Mouse (Mus musculus) ES-Bruce4 (cell line): Measurements from ENCODE around the gene Grid2. TPM values are rescaled to one million over a fixed set of nuclear protein-coding genes. Genes with fewer than 3 reads are reported as not detected.

Experiments
- H3K27ac ChIP-seq: 2 replicates; pipeline ENCODE4 v1.5.1; 2012; ENCODE audit warnings: low read length, inconsistent platforms; ENCODE audit not compliant: insufficient read depth
- H3K27me3 ChIP-seq: 2 replicates; pipeline ENCODE4 v1.6.1; 2012; ENCODE audit warnings: mild to moderate bottlenecking, low read length, inconsistent platforms; ENCODE audit not compliant: control insufficient read depth, poor library complexity, insufficient read depth, severe bottlenecking
- H3K36me3 ChIP-seq: 2 replicates; pipeline ENCODE4 v1.6.1; 2012; ENCODE audit warnings: inconsistent platforms, mild to moderate bottlenecking, low read length, moderate library complexity; ENCODE audit not compliant: control insufficient read depth, poor library complexity, insufficient read depth, severe bottlenecking
- H3K4me1 ChIP-seq: one replicate; pipeline ENCODE4 v1.8.1; 2011; ENCODE audit warnings: low read length; ENCODE audit not compliant: control insufficient read depth, insufficient read depth
- H3K4me3 ChIP-seq: 2 replicates; pipeline ENCODE4 v1.5.1; 2011; ENCODE audit warnings: low read depth, mild to moderate bottlenecking, low read length
- H3K9ac ChIP-seq: 2 replicates; pipeline ENCODE4 v1.6.1; 2012; ENCODE audit warnings: low read depth, mild to moderate bottlenecking, inconsistent platforms; ENCODE audit not compliant: poor library complexity, severe bottlenecking
- H3K9me3 ChIP-seq: replicated peaks from 2 replicates; pipeline ENCODE4 v1.6.1; 2012; ENCODE audit warnings: mild to moderate bottlenecking, low read length, inconsistent platforms; ENCODE audit not compliant: control insufficient read depth, poor library complexity, insufficient read depth, severe bottlenecking
- CTCF ChIP-seq: IDR thresholded peaks from one replicate; pipeline ENCODE4 v1.8.1; 2011; ENCODE audit warnings: low read depth, low read length
- EP300 ChIP-seq: IDR thresholded peaks from 2 replicates; pipeline ENCODE4 v1.6.1; 2011; ENCODE audit warnings: low read depth, low read length; ENCODE audit not compliant: insufficient read depth
- POLR2A ChIP-seq: IDR thresholded peaks from one replicate; pipeline ENCODE4 v1.8.1; 2011; ENCODE audit warnings: low read length; ENCODE audit not compliant: insufficient read depth
- polyA plus RNA-seq: library from polyadenylated mRNA; stranded (reverse); fragments of >200 nt; gene quantifications from 2 replicates; pipeline ENCODE4 v1.2.4, GENCODE M21; 2011; ENCODE audit warnings: low read depth; ENCODE audit not compliant: missing spikeins, insufficient read depth, insufficient read length

Gene Grid2
- polyA plus RNA-seq, 1 experiment, result 0.15 TPM

- Histone ChIP-seq H3K9me3 (no peaks in the 10 kb centered on the region), H3K4me3 (no peak overlapping the region), H3K36me3 (no peaks in the 10 kb centered on the region), H3K4me1 (no peaks in the 10 kb centered on the region), H3K27me3 (no peaks in the 10 kb centered on the region), H3K9ac (no peak overlapping the region), H3K27ac (no peak overlapping the region)
- TF ChIP-seq POLR2A (no peak), EP300 (no peak), CTCF (no peak)
Measured at GRCm38 (mm10) chr6:63921951-63922350, 666.3 kb downstream of the Grid2 start.

GRCm38 (mm10) chr6:63931201-63931600 is 675.5 kb downstream of the Grid2 start:
- Histone ChIP-seq H3K36me3 (no peaks in the 10 kb centered on the region), H3K9me3 (no peaks in the 10 kb centered on the region), H3K27ac (no peak overlapping the region), H3K4me1 (no peaks in the 10 kb centered on the region), H3K27me3 (no peaks in the 10 kb centered on the region), H3K4me3 (no peak overlapping the region), H3K9ac (no peak overlapping the region)
- TF ChIP-seq EP300, result no peak
- TF ChIP-seq POLR2A, result no peak
- TF ChIP-seq CTCF, result no peak

- H3K4me1 ChIP-seq, result no peaks in the 10 kb centered on the region
- no peaks in the 10 kb centered on the region for H3K36me3 ChIP-seq
- no peak for TF ChIP-seq POLR2A
- TF ChIP-seq EP300, result no peak
- no peak for TF ChIP-seq CTCF
- H3K4me3 ChIP-seq, result no peak overlapping the region
- no peaks in the 10 kb centered on the region for H3K27me3 ChIP-seq
- no peaks in the 10 kb centered on the region for H3K9me3 ChIP-seq
- H3K9ac ChIP-seq, result no peak overlapping the region
- no peak overlapping the region for H3K27ac ChIP-seq
Measured at GRCm38 (mm10) chr6:63946721-63947120, 691.0 kb downstream of the Grid2 start.

- no peaks in the 10 kb centered on the region for H3K36me3 ChIP-seq
- no peaks in the 10 kb centered on the region for H3K27me3 ChIP-seq
- no peaks in the 10 kb centered on the region for H3K9me3 ChIP-seq
- TF ChIP-seq POLR2A (no peak), EP300 (no peak), CTCF (no peak)
- no peak overlapping the region for H3K27ac ChIP-seq
- H3K4me1 ChIP-seq, result no peaks in the 10 kb centered on the region
- H3K4me3 ChIP-seq, result no peak overlapping the region
- no peak overlapping the region for H3K9ac ChIP-seq
Measured at GRCm38 (mm10) chr6:63963789-63964188, 708.1 kb downstream of the Grid2 start.

GRCm38 (mm10) chr6:63964269-63964668 is 708.6 kb downstream of the Grid2 start:
- TF ChIP-seq EP300, result no peak
- no peak for TF ChIP-seq POLR2A
- TF ChIP-seq CTCF, result no peak
- H3K4me1 ChIP-seq, result no peaks in the 10 kb centered on the region
- no peak overlapping the region for H3K9ac ChIP-seq
- no peaks in the 10 kb centered on the region for H3K36me3 ChIP-seq
- no peaks in the 10 kb centered on the region for H3K9me3 ChIP-seq
- H3K27me3 ChIP-seq, result no peaks in the 10 kb centered on the region
- H3K4me3 ChIP-seq, result no peak overlapping the region
- no peak overlapping the region for H3K27ac ChIP-seq

- Histone ChIP-seq H3K9ac (no peak overlapping the region), H3K9me3 (no peaks in the 10 kb centered on the region), H3K4me3 (no peak overlapping the region), H3K36me3 (no peaks in the 10 kb centered on the region), H3K27me3 (no peaks in the 10 kb centered on the region), H3K4me1 (no peaks in the 10 kb centered on the region), H3K27ac (no peak overlapping the region)
- no peak for TF ChIP-seq CTCF
- TF ChIP-seq POLR2A, result no peak
- no peak for TF ChIP-seq EP300
Measured at GRCm38 (mm10) chr6:63964735-63965134, 709.1 kb downstream of the Grid2 start.

GRCm38 (mm10) chr6:64046084-64046483 is 790.4 kb downstream of the Grid2 start:
- TF ChIP-seq POLR2A, result no peak
- TF ChIP-seq EP300, result no peak
- no peak for TF ChIP-seq CTCF
- H3K9ac ChIP-seq, result no peak overlapping the region
- no peaks in the 10 kb centered on the region for H3K27me3 ChIP-seq
- H3K4me1 ChIP-seq, result no peaks in the 10 kb centered on the region
- no peak overlapping the region for H3K27ac ChIP-seq
- H3K9me3 ChIP-seq, result no peaks in the 10 kb centered on the region
- no peaks in the 10 kb centered on the region for H3K36me3 ChIP-seq
- no peak overlapping the region for H3K4me3 ChIP-seq
